Mouse (Mus musculus) myocyte (in vitro differentiated cells): ENCODE measurements around the gene Nsf.

Experiments used
- CEBPB ChIP-seq: IDR thresholded peaks from 2 replicates; pipeline ENCODE4 v1.6.1; 2011; ENCODE audit warnings: mild to moderate bottlenecking, moderate library complexity; ENCODE audit not compliant: poor library complexity, insufficient read depth, severe bottlenecking
- E2F4 ChIP-seq: IDR thresholded peaks from one replicate; pipeline ENCODE4 v1.6.1; 2011; ENCODE audit warnings: mild to moderate bottlenecking, control low read depth, moderate library complexity; ENCODE audit not compliant: insufficient read depth
- MYOD1 ChIP-seq, 3 experiments: IDR thresholded peaks; one replicate each; pipeline ENCODE4 v1.6.1; 2011; ENCODE audit warnings: control low read depth in 2 of 3, low read depth in 2 of 3, mild to moderate bottlenecking in 2 of 3, moderate library complexity in 1 of 3; ENCODE audit not compliant: insufficient read length in 2 of 3, control insufficient read depth in 1 of 3
- MYOG ChIP-seq, 3 experiments: IDR thresholded peaks; one replicate each; pipeline ENCODE4 v1.6.1; 2011; ENCODE audit warnings: control low read depth in 2 of 3, low read depth in 2 of 3, mild to moderate bottlenecking in 2 of 3; ENCODE audit not compliant: insufficient read length in 2 of 3, control insufficient read depth in 1 of 3, insufficient read depth in 1 of 3
- POLR2A ChIP-seq: IDR thresholded peaks from one replicate; pipeline ENCODE4 v1.6.1; 2011; ENCODE audit warnings: low read depth, mild to moderate bottlenecking, control low read depth, moderate library complexity; ENCODE audit not compliant: insufficient read length
- POLR2AphosphoS2 ChIP-seq: IDR thresholded peaks from one replicate; pipeline ENCODE4 v1.6.1; 2011; ENCODE audit warnings: low read depth, control low read depth; ENCODE audit not compliant: insufficient read length
- TCF3 ChIP-seq: IDR thresholded peaks from one replicate; pipeline ENCODE4 v1.6.1; 2011; ENCODE audit warnings: low read depth, control low read depth; ENCODE audit not compliant: insufficient read length
- USF1 ChIP-seq: IDR thresholded peaks from one replicate; pipeline ENCODE4 v1.6.1; 2011; ENCODE audit warnings: low read depth, mild to moderate bottlenecking, control low read depth, moderate library complexity

DNA sequence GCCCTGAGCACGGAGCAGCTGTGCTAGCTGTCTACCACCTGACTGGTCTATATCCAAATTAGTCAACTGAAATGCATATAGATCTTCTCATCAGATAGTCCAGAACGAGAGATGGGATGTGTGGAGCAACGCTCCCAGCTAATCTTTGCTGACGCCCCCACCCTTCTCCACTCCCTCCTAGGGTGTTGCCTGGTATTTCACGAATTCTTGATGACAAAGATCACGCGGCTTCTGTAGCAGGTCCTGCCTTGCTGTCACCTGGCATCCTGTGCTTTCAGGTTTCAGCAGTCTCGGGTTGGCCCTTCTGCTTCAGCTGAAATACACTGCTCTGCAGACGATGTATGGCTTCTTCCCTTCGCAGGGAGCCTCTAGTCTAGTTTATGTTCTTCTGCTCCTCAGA is 61.0 kb downstream of the Nsf start:
- TF ChIP-seq USF1 (no peak), MYOG (IDR thresholded peaks at IDR 0.05; ENCODE audit: control insufficient read depth in 1 of 3, insufficient read depth in 1 of 3, insufficient read length in 2 of 3, low read depth in 2 of 3) (no peak), POLR2A (no peak), POLR2AphosphoS2 (no peak), E2F4 (no peak), TCF3 (no peak), CEBPB (no peak), MYOD1 (IDR thresholded peaks at IDR 0.05; ENCODE audit: control insufficient read depth in 1 of 3, insufficient read length in 2 of 3, low read depth in 2 of 3) (no peak)
